Mouse (Mus musculus): Measurements from ENCODE around the gene Tstd1. TPM values are rescaled to one million over a fixed set of nuclear protein-coding genes. Genes with fewer than 3 reads are reported as not detected.

Gene Tstd1
- polyA plus RNA-seq, 1 experiment from 2014 or later, result 3.7 TPM

GRCm38 (mm10) chr1:171419291-171419882 lies 715 bp downstream of the Tstd1 start:
- H3K36me3 ChIP-seq (ENCODE audit: control insufficient read depth, insufficient read depth, low read length), result peaks cover 15% of the 10 kb centered on the region
- no peak overlapping the region for H3K4me3 ChIP-seq (ENCODE audit: low read depth, low read length)
- no peaks in the 10 kb centered on the region for H3K27me3 ChIP-seq (ENCODE audit: control insufficient read depth, insufficient read depth, low read length)
- no peak for DNase-seq (ENCODE audit: low spot score)
- ATAC-seq (ENCODE audit: low FRiP score, low TSS enrichment), result peak; percentile 25; the same call in 1 of the 2 replicates
- no peak for TF ChIP-seq EP300 (optimal IDR thresholded peaks at IDR 0.05)
- no peak for TF ChIP-seq CTCF (IDR thresholded peaks at IDR 0.05; ENCODE audit: low read depth)
- 49% methylated on average over 12 of the region's 12 CpGs for WGBS
- no peaks in the 10 kb centered on the region for H3K9me3 ChIP-seq (ENCODE audit: control insufficient read depth, low read length)
- H3K4me1 ChIP-seq (replicated peaks; ENCODE audit: control insufficient read depth, insufficient read depth), result no peaks in the 10 kb centered on the region
- H3K9ac ChIP-seq (ENCODE audit: low read length), result no peak overlapping the region
- H3K27ac ChIP-seq (replicated peaks), result no peak overlapping the region
- H3K4me2 ChIP-seq (replicated peaks; ENCODE audit: low read depth), result no peak overlapping the region

DNA sequence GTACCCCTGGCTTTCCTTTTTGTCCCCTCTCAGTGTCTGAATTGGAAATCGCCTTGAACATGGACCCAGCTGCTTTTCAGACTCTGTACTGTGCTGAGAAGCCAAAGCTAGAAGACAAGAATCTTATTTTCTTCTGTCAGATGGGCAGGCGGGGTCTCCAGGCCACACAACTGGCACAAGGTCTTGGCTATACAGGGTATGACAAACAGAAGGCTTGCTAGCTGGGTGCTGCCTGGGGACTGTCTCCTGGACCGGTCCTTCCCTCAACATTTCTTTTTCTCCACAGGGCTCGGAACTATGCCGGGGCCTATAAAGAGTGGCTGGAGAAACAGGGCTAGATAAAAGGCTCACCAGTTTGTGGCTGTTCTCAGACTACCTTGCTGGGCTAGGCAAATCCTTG lies 1.2 kb downstream of the Tstd1 start:
- Histone ChIP-seq H3K4me1 (replicated peaks; ENCODE audit: control insufficient read depth, insufficient read depth) (0 out of 2 replicates have a peak, but pooled peaks cover under 1% of the 10 kb centered on the region), H3K36me3 (ENCODE audit: control insufficient read depth, insufficient read depth, low read length) (peaks cover 15% of the 10 kb centered on the region), H3K27ac (replicated peaks) (no peak overlapping the region), H3K9me3 (ENCODE audit: control insufficient read depth, low read length) (no peaks in the 10 kb centered on the region), H3K4me3 (ENCODE audit: low read depth, low read length) (no peak overlapping the region), H3K9ac (ENCODE audit: low read length) (no peak overlapping the region), H3K27me3 (ENCODE audit: control insufficient read depth, insufficient read depth, low read length) (no peaks in the 10 kb centered on the region), H3K4me2 (replicated peaks; ENCODE audit: low read depth) (no peak overlapping the region)
- TF ChIP-seq EP300 (optimal IDR thresholded peaks at IDR 0.05) (no peak), CTCF (IDR thresholded peaks at IDR 0.05; ENCODE audit: low read depth) (no peak)
- DNase-seq (ENCODE audit: low spot score), result no peak
- no peak for ATAC-seq (ENCODE audit: low FRiP score, low TSS enrichment)
- 78% methylated on average over 5 of the region's 5 CpGs for WGBS

DNA sequence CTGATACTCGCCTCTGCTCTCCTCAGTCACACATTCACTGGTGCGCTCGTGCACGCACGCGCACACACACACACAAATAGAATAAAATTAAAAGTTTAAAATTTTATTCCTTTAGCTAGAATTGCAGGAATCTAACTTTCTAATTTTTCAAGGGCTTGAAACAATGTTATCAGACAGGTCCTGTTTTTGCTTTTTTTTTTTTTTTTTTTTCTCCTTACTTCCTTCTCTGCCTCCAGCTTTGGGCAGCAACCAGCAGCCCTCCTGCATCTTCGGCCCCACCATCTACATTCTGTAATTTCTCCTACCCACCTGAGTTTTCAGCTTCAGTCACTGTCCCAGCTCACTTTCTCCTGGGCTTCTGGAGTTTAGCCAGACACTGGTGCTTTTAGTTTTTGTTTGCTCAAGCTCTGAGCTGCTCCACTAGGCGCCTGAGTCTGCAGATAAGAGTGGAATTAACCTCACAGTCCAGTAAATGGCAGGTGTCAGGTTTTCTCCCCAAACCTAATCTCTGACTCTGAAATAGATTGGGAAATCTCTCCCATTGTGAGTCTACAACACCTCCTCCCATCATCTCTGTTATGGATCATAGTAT lies 3.9 kb downstream of the Tstd1 start:
- Histone ChIP-seq H3K4me2 (replicated peaks; ENCODE audit: low read depth) (no peak overlapping the region), H3K27me3 (ENCODE audit: control insufficient read depth, insufficient read depth, low read length) (no peaks in the 10 kb centered on the region), H3K9me3 (ENCODE audit: control insufficient read depth, low read length) (no peaks in the 10 kb centered on the region), H3K9ac (ENCODE audit: low read length) (no peak overlapping the region), H3K4me1 (replicated peaks; ENCODE audit: control insufficient read depth, insufficient read depth) (0 out of 2 replicates have a peak, but pooled peaks cover 4% of the 10 kb centered on the region), H3K27ac (replicated peaks) (no peak overlapping the region), H3K4me3 (ENCODE audit: low read depth, low read length) (no peak overlapping the region), H3K36me3 (ENCODE audit: control insufficient read depth, insufficient read depth, low read length) (peaks cover 8% of the 10 kb centered on the region)
- peak; percentile 14; the same call in 1 of the 2 replicates for ATAC-seq (ENCODE audit: low FRiP score, low TSS enrichment)
- WGBS, result 71% methylated on average over 8 of the region's 8 CpGs
- TF ChIP-seq CTCF (IDR thresholded peaks at IDR 0.05; ENCODE audit: low read depth) (no peak), EP300 (optimal IDR thresholded peaks at IDR 0.05) (no peak)
- DNase-seq (ENCODE audit: low spot score), result peak; percentile 38

- H3K4me1 ChIP-seq (replicated peaks; ENCODE audit: control insufficient read depth, insufficient read depth), result 0 out of 2 replicates have a peak, but pooled peaks cover 4% of the 10 kb centered on the region
- no peaks in the 10 kb centered on the region for H3K9me3 ChIP-seq (ENCODE audit: control insufficient read depth, low read length)
- peaks cover 2% of the 10 kb centered on the region; the same call in 1 of the 2 replicates for H3K36me3 ChIP-seq (ENCODE audit: control insufficient read depth, insufficient read depth, low read length)
- 31% methylated on average over 5 of the region's 5 CpGs for WGBS
- H3K4me2 ChIP-seq (replicated peaks; ENCODE audit: low read depth), result no peak overlapping the region
- no peak overlapping the region for H3K9ac ChIP-seq (ENCODE audit: low read length)
- no peak overlapping the region for H3K4me3 ChIP-seq (ENCODE audit: low read depth, low read length)
- ATAC-seq (ENCODE audit: low FRiP score, low TSS enrichment) (peak; percentile 27; the same call in 1 of the 2 replicates), DNase-seq (ENCODE audit: low spot score) (no peak)
- H3K27ac ChIP-seq (replicated peaks), result no peak overlapping the region; the same call in 1 of the 2 replicates
- TF ChIP-seq EP300 (optimal IDR thresholded peaks at IDR 0.05) (no peak), CTCF (IDR thresholded peaks at IDR 0.05; ENCODE audit: low read depth) (no peak)
- H3K27me3 ChIP-seq (ENCODE audit: control insufficient read depth, insufficient read depth, low read length), result no peaks in the 10 kb centered on the region
These were observed 6.0 kb downstream of the Tstd1 start for GRCm38 (mm10) chr1:171424638-171425037.

DNA sequence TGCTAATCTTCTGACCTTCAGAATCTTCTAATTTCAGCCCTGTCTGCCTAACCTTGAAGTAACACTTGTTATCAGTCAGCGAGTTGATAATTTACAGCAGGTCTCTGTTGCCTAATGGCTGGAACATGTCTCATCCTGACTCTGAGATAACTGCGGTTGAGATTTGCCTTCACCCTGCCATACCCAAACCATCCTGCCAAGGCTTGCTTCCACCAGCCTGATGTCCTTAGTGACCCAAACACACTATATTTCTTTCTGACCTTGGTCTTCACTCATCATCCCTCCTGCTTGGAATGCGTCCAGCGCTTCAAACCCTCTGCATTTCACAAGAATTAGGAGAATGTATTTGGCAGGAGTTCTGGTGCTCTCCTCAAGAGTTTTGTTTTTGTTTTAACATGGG lies 6.5 kb downstream of the Tstd1 start:
- Histone ChIP-seq H3K36me3 (ENCODE audit: control insufficient read depth, insufficient read depth, low read length) (no peaks in the 10 kb centered on the region), H3K9me3 (ENCODE audit: control insufficient read depth, low read length) (no peaks in the 10 kb centered on the region), H3K27ac (replicated peaks) (no peak overlapping the region; the same call in 1 of the 2 replicates), H3K9ac (ENCODE audit: low read length) (no peak overlapping the region), H3K4me3 (ENCODE audit: low read depth, low read length) (no peak overlapping the region), H3K4me1 (replicated peaks; ENCODE audit: control insufficient read depth, insufficient read depth) (0 out of 2 replicates have a peak, but pooled peaks cover 4% of the 10 kb centered on the region), H3K27me3 (ENCODE audit: control insufficient read depth, insufficient read depth, low read length) (no peaks in the 10 kb centered on the region), H3K4me2 (replicated peaks; ENCODE audit: low read depth) (no peak overlapping the region)
- TF ChIP-seq EP300 (optimal IDR thresholded peaks at IDR 0.05) (no peak), CTCF (IDR thresholded peaks at IDR 0.05; ENCODE audit: low read depth) (no peak)
- 28% methylated on average over 4 of the region's 4 CpGs for WGBS
- ATAC-seq (ENCODE audit: low FRiP score, low TSS enrichment), result peak; percentile 62; the same call in 1 of the 2 replicates
- DNase-seq (ENCODE audit: low spot score), result no peak

DNA sequence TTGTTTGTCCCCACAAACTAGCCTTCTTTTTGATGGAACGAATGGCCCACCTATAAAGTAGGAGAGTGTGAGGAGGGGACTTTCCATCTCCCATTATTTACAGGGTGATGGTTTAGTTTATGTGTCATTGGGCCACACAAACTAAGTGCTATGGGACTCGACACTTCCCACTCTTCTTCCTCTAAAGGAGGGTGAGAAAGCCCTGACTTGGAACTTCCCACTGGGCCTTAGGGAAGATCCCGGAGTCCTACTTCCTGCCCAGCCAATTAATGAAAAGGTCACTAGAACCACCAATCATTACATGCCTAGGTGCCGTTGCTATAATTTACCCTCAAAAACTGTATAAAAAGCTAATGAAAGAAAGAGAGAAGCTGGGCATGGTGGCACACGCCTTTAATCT lies 13.5 kb downstream of the Tstd1 start:
- no peak overlapping the region for H3K4me3 ChIP-seq (ENCODE audit: low read depth, low read length)
- ATAC-seq (ENCODE audit: low FRiP score, low TSS enrichment), result no peak

More for the DNA sequence above, 13.5 kb downstream of the Tstd1 start:
- H3K36me3 ChIP-seq (ENCODE audit: control insufficient read depth, insufficient read depth, low read length), result no peaks in the 10 kb centered on the region
- no peak overlapping the region for H3K4me2 ChIP-seq (replicated peaks; ENCODE audit: low read depth)
- no peak overlapping the region for H3K9ac ChIP-seq (ENCODE audit: low read length)
- no peaks in the 10 kb centered on the region for H3K4me1 ChIP-seq (replicated peaks; ENCODE audit: control insufficient read depth, insufficient read depth)
- 76% methylated on average over 5 of the region's 5 CpGs for WGBS
- H3K27me3 ChIP-seq (ENCODE audit: control insufficient read depth, insufficient read depth, low read length), result no peaks in the 10 kb centered on the region
- H3K9me3 ChIP-seq (ENCODE audit: control insufficient read depth, low read length), result no peaks in the 10 kb centered on the region
- TF ChIP-seq CTCF (IDR thresholded peaks at IDR 0.05; ENCODE audit: low read depth) (no peak), EP300 (optimal IDR thresholded peaks at IDR 0.05) (no peak)
- no peak for DNase-seq (ENCODE audit: low spot score)
- no peak overlapping the region for H3K27ac ChIP-seq (replicated peaks)

Measured in stomach, postnatal 0 days (tissue).